Mouse (Mus musculus) granulocyte monocyte progenitor cell, adult 5-6 weeks (primary cell): ENCODE results near the gene Vcam1. TPM values are rescaled to one million over a fixed set of nuclear protein-coding genes. Genes with fewer than 3 reads are reported as not detected.

ENCODE experiments used
- ATAC-seq: replicated peaks from 2 replicates; pipeline ENCODE4 v1.8.0; 2016; ENCODE audit warnings: mild to moderate bottlenecking, moderate TSS enrichment, inconsistent platforms; ENCODE audit not compliant: poor library complexity, severe bottlenecking
- total RNA-seq, 2 experiments: library from RNA; stranded (forward) in 1 of 2; stranded (reverse) in 1 of 2; fragments of 200-712, 200-1000 nt in 1 of 2; fragments of >200 nt in 1 of 2; fragmentation: Nextera tagmentation in 1 of 2; gene quantifications; 2 replicates each; pipeline ENCODE4 v1.2.3; 2014 to 2017

The Vcam1 gene
- total RNA-seq, 2 experiments from 2014 or later: 6.3 to 12.9 TPM

GRCm38 (mm10) chr3:116127836-116128235, 1.7 kb downstream of the Vcam1 start:
- ATAC-seq: no peak

DNA sequence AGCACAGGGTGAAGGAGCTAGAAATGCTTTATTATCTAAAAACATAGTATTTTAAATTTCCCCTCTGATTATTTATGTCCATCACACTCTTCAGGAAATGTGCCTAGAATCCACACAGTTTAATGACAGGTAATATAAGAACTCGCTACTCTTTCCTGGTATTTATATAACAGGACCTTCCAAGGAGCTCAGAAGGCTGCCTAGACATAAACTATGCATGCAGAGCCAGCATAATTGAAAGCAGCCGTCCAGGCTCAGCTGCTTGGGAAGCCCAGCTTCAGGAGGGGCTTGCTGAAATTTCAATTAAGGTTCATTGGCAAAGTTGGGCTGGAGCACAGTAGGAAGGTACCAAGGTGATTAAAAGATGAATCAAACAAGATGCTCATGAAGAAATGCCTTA, 2.2 kb downstream of the Vcam1 start:
- no peak for ATAC-seq

- ATAC-seq: no peak
Measured at GRCm38 (mm10) chr3:116126508-116127190, 2.8 kb downstream of the Vcam1 start.

DNA sequence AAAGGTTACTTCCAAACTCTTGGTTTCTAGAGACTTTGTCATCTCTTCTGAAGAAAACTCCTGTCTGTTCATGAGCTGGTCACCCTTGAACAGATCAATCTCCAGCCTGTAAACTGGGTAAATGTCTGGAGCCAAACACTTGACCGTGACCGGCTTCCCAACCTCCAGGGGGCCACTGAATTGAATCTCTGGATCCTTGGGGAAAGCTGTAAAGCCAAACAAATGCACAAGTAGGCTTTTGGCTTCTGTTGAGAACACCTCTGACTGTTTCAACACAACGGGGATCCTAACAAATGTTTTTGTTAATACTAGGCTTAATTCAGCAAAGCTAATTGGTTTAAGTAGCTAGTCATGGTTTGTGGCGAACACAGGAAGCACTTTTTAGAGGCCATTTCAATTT, 3.4 kb downstream of the Vcam1 start:
- ATAC-seq: no peak

DNA sequence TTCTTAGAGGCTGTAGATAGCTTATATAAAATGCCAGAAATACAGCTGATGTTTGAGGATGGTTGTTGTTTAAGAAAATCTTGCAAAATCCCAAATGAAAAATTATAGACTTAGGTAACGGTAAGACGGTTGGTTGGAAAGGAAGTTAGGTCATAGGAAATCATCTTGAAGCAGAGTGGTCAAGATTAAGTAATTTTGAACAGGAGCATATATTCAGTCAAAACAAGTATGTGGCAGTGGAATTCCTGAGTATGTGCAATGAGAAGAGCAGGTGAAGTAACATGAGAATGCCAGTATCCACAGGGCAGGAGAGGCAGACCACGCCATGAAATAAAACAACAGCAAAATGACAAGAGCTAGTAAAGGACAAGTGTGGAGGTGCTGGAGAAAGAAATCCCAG, 5.7 kb downstream of the Vcam1 start:
- peak; percentile 71 for ATAC-seq

GRCm38 (mm10) chr3:116122696-116123095, 6.8 kb downstream of the Vcam1 start:
- ATAC-seq: peak; percentile 75

DNA sequence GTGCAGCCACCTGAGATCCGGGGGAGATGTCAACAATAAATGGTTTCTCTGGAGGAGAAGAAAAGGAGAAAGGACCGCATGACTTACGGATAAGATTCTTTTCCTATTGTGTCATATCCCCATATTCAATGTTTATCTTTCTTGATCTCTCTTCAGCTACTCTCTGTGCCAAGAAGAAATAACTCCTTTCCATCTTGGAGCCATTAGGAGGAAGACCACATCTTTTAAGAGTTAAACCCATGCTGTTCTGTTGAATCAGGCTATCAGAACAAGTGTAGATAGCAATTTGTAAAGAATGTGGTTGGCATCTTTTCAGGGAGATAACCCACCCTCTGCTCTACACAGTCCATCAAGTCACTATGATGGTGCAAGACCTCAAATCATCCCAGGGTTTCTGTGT, 8.5 kb downstream of the Vcam1 start:
- no peak for ATAC-seq

DNA sequence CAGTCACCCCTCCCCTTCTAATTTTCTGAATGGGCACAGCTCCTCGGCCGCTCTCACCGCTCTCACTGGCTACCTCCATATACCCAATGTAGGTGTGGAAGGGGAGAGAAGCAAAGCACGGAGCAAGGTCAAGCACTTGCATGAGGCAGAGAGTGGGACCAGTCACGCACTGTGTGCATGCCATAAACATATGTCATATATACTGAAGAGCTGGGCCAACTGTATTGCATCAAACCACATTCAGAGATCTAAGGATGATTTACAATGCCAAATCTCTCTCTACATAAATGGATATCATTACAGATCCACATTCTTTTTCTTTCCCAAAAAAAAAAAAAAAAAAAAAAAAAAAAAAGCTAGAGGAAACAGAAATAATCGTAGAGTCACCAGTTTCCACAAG, 9.1 kb downstream of the Vcam1 start:
- ATAC-seq: no peak

DNA sequence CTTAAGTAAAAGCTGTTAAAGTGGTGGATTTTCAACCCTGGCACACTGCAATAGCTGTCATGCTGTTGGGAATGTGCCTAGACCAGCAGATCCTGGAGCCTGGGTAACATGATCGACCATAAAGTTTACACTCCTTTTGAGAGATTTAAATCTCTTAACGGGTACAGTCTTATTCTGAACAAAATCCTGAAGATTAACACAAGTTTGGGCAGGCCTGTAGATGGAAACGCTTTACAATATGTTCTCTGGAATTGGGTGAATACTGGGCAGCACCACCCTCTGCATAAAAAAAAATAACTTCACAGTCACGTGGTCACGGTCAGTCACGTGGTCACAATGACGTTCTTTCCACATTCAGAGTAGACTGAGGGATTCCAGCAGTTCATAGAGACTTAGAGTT, 10.3 kb downstream of the Vcam1 start:
- no peak for ATAC-seq

- no peak for ATAC-seq
Measured at GRCm38 (mm10) chr3:116117046-116117445, 12.4 kb downstream of the Vcam1 start.

DNA sequence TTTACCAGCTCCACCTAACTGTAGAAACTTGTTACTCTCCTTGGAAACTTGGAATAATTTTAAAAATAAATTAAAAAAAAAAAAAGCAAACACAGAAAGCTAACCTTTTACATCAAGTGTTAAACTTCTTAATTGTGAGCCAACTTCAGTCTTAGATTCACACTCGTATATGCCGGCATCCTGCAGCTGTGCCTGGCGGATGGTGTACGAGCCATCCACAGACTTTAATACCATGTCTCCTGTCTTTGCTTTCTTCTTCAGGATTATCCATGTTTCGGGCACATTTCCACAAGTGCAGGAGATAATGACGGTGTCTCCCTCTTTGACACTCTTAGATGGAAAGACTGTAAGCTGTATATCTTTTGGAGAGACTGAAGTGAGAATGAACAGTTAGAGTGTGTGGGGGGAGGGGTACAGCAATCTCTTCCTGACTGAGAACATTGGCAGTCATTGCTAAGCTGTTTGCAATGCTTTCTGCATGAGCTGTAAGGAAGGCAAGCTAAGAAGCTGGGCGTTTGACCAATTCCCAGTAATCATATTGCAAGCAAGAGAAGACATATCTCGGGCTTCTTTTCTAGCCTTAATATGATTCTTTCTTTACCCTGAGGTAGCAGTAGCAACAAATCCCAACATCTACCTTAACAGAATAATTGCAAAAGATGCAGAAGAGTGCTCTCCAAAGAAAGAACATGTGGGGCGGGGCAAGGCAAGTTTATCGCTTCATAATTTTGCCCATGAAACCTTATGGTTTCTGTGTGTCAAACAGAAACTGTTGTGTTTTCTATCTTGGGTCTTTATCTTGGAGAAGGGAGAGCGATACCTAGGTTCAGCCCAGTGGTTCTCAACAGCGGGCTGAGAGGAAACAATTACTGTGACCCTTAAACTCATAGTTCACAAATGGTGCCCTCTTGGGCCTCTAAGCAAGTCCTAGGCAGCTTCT, 15.0 kb downstream of the Vcam1 start:
- no peak for ATAC-seq

DNA sequence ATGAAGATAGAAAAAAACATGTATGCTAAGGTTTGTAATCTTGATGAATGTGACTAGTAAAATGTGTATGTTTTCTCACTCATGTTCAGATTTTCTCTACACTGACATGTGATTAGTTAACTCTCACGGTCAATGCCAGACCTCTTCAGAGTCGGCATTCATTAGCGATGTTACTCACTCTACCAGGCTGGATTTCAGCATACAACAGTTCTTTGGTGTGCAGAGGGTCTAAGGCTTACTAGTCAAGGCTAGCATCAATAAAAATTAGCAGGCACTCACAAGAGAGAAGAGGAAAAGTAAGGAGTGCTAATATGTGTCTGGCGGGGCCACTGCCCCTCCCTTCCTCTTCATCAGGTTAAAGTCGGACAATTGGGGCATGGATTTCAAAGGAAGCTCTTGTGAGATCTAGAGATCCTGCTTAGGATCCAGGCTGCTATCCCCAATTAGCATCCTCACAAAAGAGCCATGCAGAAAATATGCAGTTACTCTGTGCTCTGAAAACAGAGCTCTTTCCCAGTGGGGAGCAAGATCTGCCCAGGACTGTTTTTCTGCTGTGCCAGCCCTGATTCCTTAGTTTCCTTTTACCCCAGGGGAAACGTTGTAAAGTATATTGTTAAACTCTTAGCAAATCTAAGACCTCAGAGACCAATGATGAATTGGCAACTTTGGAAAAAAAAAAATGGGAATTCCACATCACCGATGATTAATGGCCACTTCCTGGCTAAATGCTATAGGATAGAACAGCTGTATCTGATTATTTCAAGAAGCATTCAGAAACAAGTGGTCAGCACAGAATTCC, 15.8 kb downstream of the Vcam1 start:
- ATAC-seq: no peak

DNA sequence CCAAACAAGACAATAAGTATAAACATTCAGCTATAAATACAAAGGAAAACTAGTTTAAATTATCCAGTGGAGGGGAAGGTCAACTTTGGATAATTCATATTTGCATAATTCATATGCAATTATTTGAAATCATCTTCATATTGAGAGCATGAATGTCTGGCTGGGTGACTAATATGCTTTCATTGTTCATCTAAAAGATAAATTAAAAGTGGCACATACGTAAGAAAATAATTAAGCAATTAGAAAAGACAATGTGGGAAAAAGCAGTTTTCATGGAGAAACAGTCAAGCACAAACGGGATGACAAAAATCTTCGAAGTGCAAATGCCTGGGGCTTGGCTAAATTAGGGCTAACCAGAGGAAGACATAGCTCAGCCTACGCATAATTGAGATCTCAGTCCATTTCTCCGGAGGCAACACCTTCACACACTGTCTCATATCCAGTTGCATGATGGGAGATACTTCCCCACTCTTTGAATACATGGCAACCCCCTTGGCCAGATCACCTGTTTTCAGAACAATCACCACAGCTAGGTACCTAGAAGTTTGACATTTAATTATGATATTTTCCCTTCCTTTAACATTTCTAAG, 16.6 kb downstream of the Vcam1 start:
- ATAC-seq: no peak

DNA sequence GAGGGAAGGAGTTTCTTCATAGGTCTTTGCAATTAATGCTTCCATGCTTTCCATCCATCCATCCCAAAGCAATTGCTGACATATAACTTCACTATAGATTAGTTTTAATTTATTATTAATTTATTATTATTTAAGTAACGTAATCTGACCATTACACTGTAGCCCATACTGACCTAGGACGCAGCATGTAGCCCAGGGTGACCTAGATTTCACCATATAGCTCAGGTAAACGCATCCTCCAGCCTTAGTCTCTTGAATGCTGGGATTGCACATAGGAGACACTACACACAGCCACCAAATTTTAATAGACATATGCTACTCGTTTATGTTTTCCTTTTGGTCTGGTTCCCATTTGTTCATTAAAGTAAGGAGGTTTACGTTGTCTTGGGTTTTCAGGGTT, 23.8 kb downstream of the Vcam1 start:
- ATAC-seq: no peak

DNA sequence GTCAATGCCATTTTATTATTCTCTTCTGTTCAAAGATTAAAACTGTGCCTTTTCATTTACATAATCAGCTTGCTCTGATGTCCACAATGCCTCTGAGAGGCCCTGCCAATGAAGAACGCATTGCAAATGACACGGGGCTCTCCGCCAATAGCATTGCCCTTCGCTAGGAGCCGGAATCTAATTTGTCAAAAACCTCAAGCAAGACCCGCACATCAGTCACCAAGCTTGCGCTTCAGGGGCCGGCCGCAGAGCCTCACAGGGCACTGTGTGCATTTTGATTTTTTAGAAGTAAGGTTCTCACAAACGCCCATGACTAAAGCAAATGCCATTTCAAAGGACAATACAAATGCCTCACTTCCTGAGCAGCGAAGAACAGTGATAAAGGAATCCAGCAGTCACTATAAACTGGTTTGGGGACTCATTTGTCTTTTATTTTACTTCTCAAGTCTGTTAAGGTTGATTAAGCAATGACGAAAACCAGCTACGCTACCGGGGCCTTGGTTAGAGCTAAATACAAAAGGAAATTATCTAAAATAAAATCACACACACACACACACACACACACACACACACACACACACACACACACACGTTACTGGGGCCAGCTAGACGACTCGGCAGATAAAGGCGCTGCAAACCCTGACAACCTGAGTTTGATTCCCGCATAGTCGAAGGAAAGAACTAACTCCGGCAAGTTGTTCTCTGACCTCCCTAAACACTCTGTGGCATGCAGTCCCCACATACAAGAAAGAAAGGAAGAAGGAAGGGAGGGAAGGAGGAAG, 24.4 kb downstream of the Vcam1 start:
- no peak; the same call in 1 of the 2 replicates for ATAC-seq

DNA sequence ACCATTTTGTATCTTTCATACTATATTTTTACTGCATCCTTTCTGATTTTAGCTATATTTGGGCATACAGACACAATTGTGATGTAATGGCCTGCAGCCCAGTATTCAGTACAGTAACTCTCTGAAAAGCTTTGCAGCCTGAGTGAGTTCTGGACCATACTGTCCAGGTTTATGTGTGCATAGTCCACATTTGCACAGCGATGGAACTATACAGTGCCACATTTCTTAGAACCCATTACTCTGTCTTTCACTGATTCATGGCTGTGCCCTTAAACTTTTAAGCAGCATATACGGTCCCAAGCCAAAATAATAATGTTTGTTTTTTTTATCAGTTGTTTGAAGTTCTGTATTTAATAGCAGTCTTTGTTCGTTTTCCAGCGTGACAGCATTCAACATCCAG, 25.2 kb downstream of the Vcam1 start:
- ATAC-seq: no peak

DNA sequence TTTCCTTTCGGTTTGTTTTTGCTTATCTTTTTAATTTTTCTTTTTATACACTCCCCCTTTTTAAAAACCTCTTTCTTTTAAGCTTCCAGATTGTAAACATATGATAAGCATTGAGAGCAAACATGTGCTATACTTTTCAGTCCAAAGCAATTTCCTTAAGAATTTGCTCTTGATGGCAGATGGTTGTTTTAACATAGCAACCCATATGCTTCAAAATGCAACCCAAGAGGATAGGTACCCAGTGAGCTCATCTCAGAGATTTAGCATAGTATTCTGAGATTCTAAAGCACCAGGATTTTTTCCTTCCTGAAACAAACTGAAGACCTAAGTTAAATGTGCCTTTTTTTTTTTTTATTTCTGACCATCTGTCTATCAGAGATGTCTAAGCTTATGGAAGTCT, 28.6 kb downstream of the Vcam1 start:
- no peak for ATAC-seq

GRCm38 (mm10) chr3:116095934-116096333, 33.6 kb downstream of the Vcam1 start:
- no peak for ATAC-seq

DNA sequence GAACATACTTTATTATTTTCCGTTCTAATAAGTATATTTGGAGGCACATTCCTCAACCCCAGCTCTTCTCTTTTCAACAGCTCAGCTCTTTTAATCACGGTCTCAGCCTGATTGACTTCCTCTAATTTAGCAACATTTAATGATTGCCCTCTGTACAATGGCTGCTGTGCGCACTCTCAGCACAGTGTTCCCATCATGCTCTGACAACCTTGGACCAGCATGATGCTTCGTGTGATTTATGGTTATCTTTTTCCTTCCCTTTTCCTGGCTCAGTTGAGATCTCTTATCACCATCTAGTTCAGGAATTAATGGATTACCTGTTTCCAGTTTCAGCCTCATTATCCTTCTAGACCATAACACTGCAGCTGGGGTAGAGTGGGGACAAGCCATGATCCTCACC, 34.2 kb downstream of the Vcam1 start:
- no peak for ATAC-seq

GRCm38 (mm10) chr3:116094886-116095285, 34.6 kb downstream of the Vcam1 start:
- ATAC-seq: no peak
